Mouse (Mus musculus): ENCODE data around the gene Acvr2b.

GRCm38 (mm10) chr9:119438065-119438464, 36.1 kb downstream of the Acvr2b start:
- no peak for TF ChIP-seq CTCF (IDR thresholded peaks at IDR 0.05; ENCODE audit: low read depth)
- no peak for TF ChIP-seq EP300 (optimal IDR thresholded peaks at IDR 0.05)
